8 mouse cellular contexts compared by ENCODE assay signal in the genomic region with DNA sequence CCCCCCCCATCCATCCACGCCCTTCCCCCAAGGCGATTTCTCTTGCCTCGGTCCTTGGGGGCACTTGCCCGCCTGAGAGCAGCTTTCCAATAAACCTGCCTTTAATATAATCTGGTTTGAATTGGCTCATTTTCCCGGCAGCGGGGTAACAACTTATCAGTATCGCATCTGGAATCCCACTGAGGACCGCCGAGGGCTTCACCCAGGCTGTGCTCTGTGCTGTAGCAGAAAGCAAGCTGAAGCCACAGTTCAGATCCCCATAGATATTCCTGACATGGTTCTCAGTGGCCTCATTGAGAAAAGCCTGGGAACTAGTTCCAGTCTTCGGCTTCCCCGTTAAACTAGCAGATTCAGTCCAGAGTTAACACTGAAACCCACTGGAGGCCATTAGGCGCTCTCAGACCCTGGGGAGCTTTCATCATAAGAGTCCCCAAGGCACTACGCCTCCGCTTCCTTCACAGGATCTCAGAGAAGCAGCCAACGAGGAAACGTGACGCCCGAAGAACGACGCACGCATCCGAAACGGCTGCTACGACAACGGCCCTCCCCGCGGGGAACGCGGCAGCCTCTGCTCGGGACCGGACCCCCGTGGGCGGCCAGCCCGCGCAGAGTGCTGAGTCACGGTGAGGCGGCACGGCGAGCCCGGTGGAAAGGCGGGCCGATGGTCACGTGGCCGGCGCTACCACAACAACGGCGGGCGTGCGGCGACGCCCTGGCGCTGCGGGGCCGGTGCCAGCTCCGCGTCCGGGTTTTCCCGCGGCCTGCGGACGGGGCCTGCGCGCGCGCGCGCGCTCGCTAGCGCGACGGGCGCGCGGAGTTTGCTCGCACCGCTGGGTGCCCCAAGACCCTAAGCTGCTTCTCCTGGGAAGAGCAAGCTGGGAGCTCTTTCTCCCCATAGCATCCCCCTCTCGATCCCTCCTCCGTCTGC. TPM values are rescaled to one million over a fixed set of nuclear protein-coding genes. Genes with fewer than 3 reads are reported as not detected.
DNase-seq lines count a peak whose midpoint lies in the region; ATAC-seq lines count a peak whose summit lies in the region.

No protein-coding gene starts in this region.

- H3K9ac ChIP-seq in hindbrain, embryonic 14.5 days, result peak overlapping the region; percentile 61

- H3K4me2 ChIP-seq in hindbrain, embryonic 14.5 days (replicated peaks), result peak overlapping the region; percentile 75

- no peaks in the 10 kb centered on the region for H3K27me3 ChIP-seq in hindbrain, embryonic 14.5 days (ENCODE audit: control insufficient read depth, insufficient read depth, low read length)

- no peaks in the 10 kb centered on the region for H3K36me3 ChIP-seq in hindbrain, embryonic 14.5 days (replicated peaks; ENCODE audit: control insufficient read depth, insufficient read depth)

- under 1% methylated on average over 68 of the region's 79 CpGs for WGBS in hindbrain, embryonic 14.5 days

- H3K27ac ChIP-seq in hindbrain, embryonic 14.5 days, result peak overlapping the region; percentile 84

- peaks cover 2% of the 10 kb centered on the region; the same call in 1 of the 2 replicates for H3K4me1 ChIP-seq in hindbrain, embryonic 14.5 days (replicated peaks; ENCODE audit: control insufficient read depth, insufficient read depth, low read length)

- DNase-seq in T-cell, adult 2 months (ENCODE audit: low spot score), result peak; percentile 90
- peak; percentile 97 to 98 for DNase-seq in cerebellum, postnatal 25 days
- DNase-seq in frontal cortex, postnatal 25 days (ENCODE audit: low spot score in 2 of 2), result peak; percentile 89 to 92
- peak; percentile 91 for DNase-seq in hindbrain, embryonic 14.5 days (ENCODE audit: low spot score)
- peak; percentile 93 for DNase-seq in left cerebral cortex, adult 11 months (ENCODE audit: low spot score)
- DNase-seq in lung, postnatal 36 days, result peak; percentile 95
- DNase-seq in retina, embryonic 14.5 days (ENCODE audit: low spot score), result peak; percentile 90
- DNase-seq in thymus, postnatal 36 days, result peak; percentile 88 to 91

- peak overlapping the region; percentile 60 for H3K4me3 ChIP-seq in hindbrain, embryonic 14.5 days (replicated peaks; ENCODE audit: low read length)

- H3K9me3 ChIP-seq in hindbrain, embryonic 14.5 days (ENCODE audit: control insufficient read depth, low read length), result no peaks in the 10 kb centered on the region

- peak; percentile 90 for ATAC-seq in hindbrain, embryonic 14.5 days (ENCODE audit: low FRiP score)

RNA-seq across cellular contexts. Expression of a gene that starts 3.9 kb away (rescaled TPM):
- polyA plus RNA-seq in hindbrain, embryonic 14.5 days (2014; fragmentation: Nextera tagmentation; extraction: Ambion mirVana), result 21.7 and 25.1 TPM in 2 replicates

Comparison
In these comparisons a context has a peak if more than half of its experiments do, and no peak if none do; other contexts are left out.
1. Peak in every context shown above with its lines: DNase-seq, ATAC-seq, H3K4me3 ChIP-seq and H3K27ac ChIP-seq.